Comparison of ENCODE assay signal across 9 mouse cellular contexts in the genomic region with DNA sequence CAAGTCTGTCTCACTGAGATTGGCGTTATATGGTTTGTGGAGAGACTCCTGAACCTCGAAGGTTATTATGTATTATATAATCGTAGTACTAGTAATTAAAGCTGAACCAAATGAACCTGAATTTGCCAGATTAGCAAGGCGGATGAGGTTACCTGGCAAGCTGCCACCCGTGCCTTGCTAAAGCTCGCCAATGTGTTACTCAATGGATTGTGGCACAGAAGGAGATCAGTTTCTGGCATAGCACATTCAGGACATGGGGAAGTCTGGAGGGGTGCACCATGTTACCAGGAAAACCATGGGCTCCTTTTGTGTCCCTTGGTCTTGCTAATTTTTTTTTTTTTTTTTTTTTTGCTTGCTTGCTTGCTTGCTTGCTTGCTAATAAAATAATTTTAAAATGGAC. TPM values are rescaled to one million over a fixed set of nuclear protein-coding genes. Genes with fewer than 3 reads are reported as not detected.
DNase-seq lines count a peak whose midpoint lies in the region; ATAC-seq and TF ChIP-seq lines count a peak whose summit lies in the region.
"Had no signal": no experiment of that assay in that cellular context is flagged by ENCODE, and none has a peak within 500 bp of the region (broad histone marks: within the 10 kb centered on the region; RNA-seq: fewer than 3 reads in every experiment).

No protein-coding gene starts in this region.

- 77% methylated on average over 6 of the region's 6 CpGs for WGBS in limb, embryonic 14.5 days

- no peak for TF ChIP-seq POLR2A in limb, embryonic 14.5 days (IDR thresholded peaks at IDR 0.05; ENCODE audit: borderline replicate concordance, extremely low read depth, insufficient read depth, insufficient read length)

- ATAC-seq in limb, embryonic 14.5 days (ENCODE audit: low FRiP score, low read depth), result no peak

- H3K27me3 ChIP-seq in limb, embryonic 14.5 days (ENCODE audit: control insufficient read depth, insufficient read depth, low read length), result no peaks in the 10 kb centered on the region

- H3K36me3 ChIP-seq in limb, embryonic 14.5 days (ENCODE audit: control insufficient read depth, insufficient read depth, low read length), result no peaks in the 10 kb centered on the region

- intact Hi-C loops in gastrocnemius, adult 2 months (cut with DNase I), result no loop called here

- H3K4me1 ChIP-seq in limb, embryonic 14.5 days (ENCODE audit: control insufficient read depth, insufficient read depth, low read length), result 0 out of 2 replicates have a peak, but pooled peaks cover 6% of the 10 kb centered on the region

- peaks cover 10% of the 10 kb centered on the region for H3K9me3 ChIP-seq in limb, embryonic 14.5 days (ENCODE audit: control insufficient read depth, low read length)

- no peak for TF ChIP-seq CTCF in gastrocnemius, adult 2 months (IDR thresholded peaks at IDR 0.05)

- H3K27ac ChIP-seq in gastrocnemius, adult 2 months, result no peak overlapping the region
- no peak overlapping the region for H3K27ac ChIP-seq in limb, embryonic 14.5 days (replicated peaks; ENCODE audit: low read depth, low read length)

- no peak overlapping the region for H3K4me3 ChIP-seq in gastrocnemius, adult 2 months
- peak overlapping the region; percentile 31; the same call in 1 of the 2 replicates for H3K4me3 ChIP-seq in limb, embryonic 14.5 days (replicated peaks; ENCODE audit: low read length)

- peak overlapping the region; percentile 59; the same call in 1 of the 2 replicates for H3K4me2 ChIP-seq in limb, embryonic 14.5 days (replicated peaks; ENCODE audit: low read depth, low read length, severe bottlenecking)

- peak; percentile 16 for DNase-seq in gastrocnemius, postnatal 10 days
- no peak for DNase-seq in gastrocnemius, adult 2 months
- peak; percentile 57 for DNase-seq in right cerebral cortex, postnatal 4 days
- no peak for DNase-seq in right cerebral cortex, adult 2 months (ENCODE audit: low spot score in 2 of 2)
- no peak for DNase-seq in limb, embryonic 14.5 days (ENCODE audit: low spot score)
- no peak for DNase-seq in MN1 (ENCODE audit: low spot score)
- DNase-seq in spleen, postnatal 4 days (ENCODE audit: low spot score in 2 of 2), result no peak
- DNase-seq in urinary bladder, postnatal 25 days (ENCODE audit: low spot score), result no peak

- H3K9ac ChIP-seq in limb, embryonic 14.5 days (ENCODE audit: low read depth, low read length, severe bottlenecking), result peak overlapping the region; percentile 55

RNA-seq across cellular contexts. Expression of a gene that starts 8.5 kb away (rescaled TPM):
- not detected for total RNA-seq in gastrocnemius, postnatal 10 days (2021)
- not detected for total RNA-seq in gastrocnemius, adult 2 months (2021)
- polyA plus RNA-seq in limb, embryonic 14.5 days (2012; rRNA removed), result 0.13 and 0.38 TPM in 2 replicates
- not detected in 2 replicates for polyA plus RNA-seq in limb, embryonic 14.5 days (2014; fragmentation: Nextera tagmentation; extraction: Ambion mirVana)

RNA-seq across cellular contexts. Expression of a gene that starts 8.7 kb away (rescaled TPM):
- total RNA-seq in gastrocnemius, postnatal 10 days (2021), result 1 to 10 TPM; 2.1 to 4.0 TPM
- 1 to 10 TPM; 2.4 to 2.5 TPM for total RNA-seq in gastrocnemius, adult 2 months (2021)
- 13.8 and 14.4 TPM in 2 replicates for polyA plus RNA-seq in limb, embryonic 14.5 days (2012; rRNA removed)
- polyA plus RNA-seq in limb, embryonic 14.5 days (2014; fragmentation: Nextera tagmentation; extraction: Ambion mirVana), result 11.7 and 12.6 TPM in 2 replicates

RNA-seq across cellular contexts. Expression of a gene that starts 23.8 kb away (rescaled TPM):
- not detected for total RNA-seq in gastrocnemius, postnatal 10 days (2021)
- total RNA-seq in gastrocnemius, adult 2 months (2021), result not detected
- polyA plus RNA-seq in limb, embryonic 14.5 days (2012; rRNA removed), result 0.09 and 0.50 TPM in 2 replicates
- polyA plus RNA-seq in limb, embryonic 14.5 days (2014; fragmentation: Nextera tagmentation; extraction: Ambion mirVana), result 0.62 and 3.1 TPM in 2 replicates
- total RNA-seq: monocyte, adult 5-6 weeks had no signal

RNA-seq across cellular contexts. Expression of a gene that starts 24.2 kb away (rescaled TPM):
- total RNA-seq in gastrocnemius, postnatal 10 days (2021), result 1 to 10 TPM; 4.2 to 5.6 TPM
- total RNA-seq in gastrocnemius, adult 2 months (2021), result 1 to 10 TPM; 2.6 to 4.1 TPM
- polyA plus RNA-seq in limb, embryonic 14.5 days (2012; rRNA removed), result 36.8 and 45.0 TPM in 2 replicates
- polyA plus RNA-seq in limb, embryonic 14.5 days (2014; fragmentation: Nextera tagmentation; extraction: Ambion mirVana), result 38.7 and 39.7 TPM in 2 replicates

RNA-seq across cellular contexts. Expression of a gene that starts 44.9 kb away (rescaled TPM):
- 1 to 10 TPM in 1 of 2 experiments, under 1 TPM in 1; 0.14 to 1.8 TPM for total RNA-seq in gastrocnemius, postnatal 10 days (2021)
- under 1 TPM; 0.25 to 0.64 TPM for total RNA-seq in gastrocnemius, adult 2 months (2021)
- polyA plus RNA-seq in limb, embryonic 14.5 days (2012; rRNA removed), result 2.4 and 3.3 TPM in 2 replicates
- 1.8 and 2.4 TPM in 2 replicates for polyA plus RNA-seq in limb, embryonic 14.5 days (2014; fragmentation: Nextera tagmentation; extraction: Ambion mirVana)

Comparison
In these comparisons a context has a peak if more than half of its experiments do, and no peak if none do; other contexts are left out.
1. DNase-seq: peak in gastrocnemius, postnatal 10 days (single experiment) and right cerebral cortex, postnatal 4 days (single experiment); none in gastrocnemius, adult 2 months (single experiment), right cerebral cortex, adult 2 months (0 of 2), limb, embryonic 14.5 days (single experiment), MN1 (single experiment), spleen, postnatal 4 days (0 of 2) and urinary bladder, postnatal 25 days (single experiment).